Mouse (Mus musculus) bone marrow, adult 2 months (tissue): ENCODE measurements around the gene Adam30.

Experiments used
- CTCF ChIP-seq: fragments of 200-500 bp; IDR thresholded peaks from 2 replicates; pipeline ENCODE4 v1.5.1; 2011; ENCODE audit warnings: low read length, control low read depth; ENCODE audit not compliant: control insufficient read depth, insufficient read depth
- POLR2A ChIP-seq: fragments of 200-500 bp; IDR thresholded peaks from 2 replicates; pipeline ENCODE4 v1.6.1; 2011; ENCODE audit warnings: low read depth, mild to moderate bottlenecking, control low read depth, low read length, borderline replicate concordance; ENCODE audit not compliant: control insufficient read depth

GRCm38 (mm10) chr3:98209161-98209560 is 48.7 kb downstream of the Adam30 start:
- no peak for TF ChIP-seq CTCF
- TF ChIP-seq POLR2A, result no peak
